Mouse (Mus musculus) layer of hippocampus, adult 18-20 months (tissue): Measurements from ENCODE around the gene Zmym6. TPM values are rescaled to one million over a fixed set of nuclear protein-coding genes. Genes with fewer than 3 reads are reported as not detected.
"Not testable (repeated sequence)": the region's sequence is repeated elsewhere in the genome, so short reads cannot be mapped to it uniquely, and the experiment has no call there.

Experiments used
- DNase-seq, 2 experiments: peaks; one replicate each; pipeline ENCODE4 v3.0.0; 2022; ENCODE audit warnings: low spot score in 2 of 2
- long read RNA-seq: library from polyadenylated mRNA; stranded (forward); transcript quantifications from one replicate; pipeline ENCODE4 v2.0.0, GENCODE M21; 2021
- total RNA-seq, 2 experiments: library from RNA; stranded (reverse); gene quantifications; 2 replicates each; pipeline ENCODE4 v1.2.3; 2021

Zmym6 gene
- total RNA-seq = 10 to 100 TPM; 35.7 to 37.7 TPM
- long read RNA-seq, full-length matches to known transcripts = 2 of 30 reads
- long read RNA-seq, partial matches to known transcripts = 18 of 30 reads
- long read RNA-seq, other reads (novel, unspliced or antisense) = 10 of 30 reads

DNA sequence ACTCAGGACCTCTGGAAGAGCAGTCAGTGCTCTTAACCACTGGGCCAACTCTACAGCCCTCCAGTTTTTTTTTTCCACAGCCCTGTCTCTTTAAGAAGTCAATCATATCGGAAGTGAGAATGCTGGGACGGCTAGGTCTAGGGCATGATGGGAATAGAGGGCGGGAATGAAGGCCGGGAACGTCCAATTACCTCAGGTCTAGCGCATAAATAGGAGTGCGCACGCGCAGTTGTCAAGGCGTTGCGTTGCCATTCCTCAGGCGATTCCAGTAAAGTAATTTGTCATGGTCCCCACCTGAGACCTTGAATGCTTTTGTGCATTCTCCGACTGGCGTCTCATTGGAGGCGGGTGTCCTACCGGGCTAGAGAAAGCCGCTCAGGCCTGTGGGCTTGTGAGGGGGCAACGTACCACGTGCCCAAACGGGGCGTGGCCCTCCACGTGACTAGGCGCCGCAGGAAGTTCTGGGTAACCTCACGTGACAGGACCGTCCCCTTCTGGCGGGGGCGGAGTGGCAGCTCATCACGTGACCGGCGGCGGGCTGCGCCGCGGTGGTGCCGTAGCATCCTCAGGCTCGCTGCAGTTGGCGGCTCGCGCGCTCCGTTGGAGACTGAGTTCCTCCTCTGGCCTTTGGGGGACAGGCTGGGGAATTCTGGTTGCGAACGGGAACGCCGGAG, at the start of gene Zmym6:
Gene Zmym6 (plus strand): TSS at position 509 of the 674 bp plus-strand sequence.
- peak; percentile 94 to 97 for DNase-seq

DNA sequence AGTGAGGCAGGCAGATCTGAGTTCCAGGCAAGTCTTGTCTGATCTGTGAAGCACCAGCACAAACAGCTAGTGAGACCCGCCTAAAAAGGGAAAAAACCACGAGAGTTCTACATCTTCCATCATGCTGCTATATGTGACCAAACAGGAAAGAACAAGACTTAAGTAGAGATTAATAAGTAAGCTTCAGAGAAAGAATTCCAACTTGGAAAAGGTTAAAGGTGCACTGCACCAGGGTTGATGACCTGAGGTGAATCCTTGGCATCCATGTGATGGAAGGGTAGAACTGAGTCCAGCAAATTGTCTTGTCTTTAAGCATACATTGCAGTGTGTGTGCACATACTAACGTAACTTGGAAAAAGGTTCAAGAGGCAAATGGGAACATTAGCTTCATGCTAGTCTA, 40.0 kb upstream of the Zmym6 start:
- DNase-seq = no peak

DNA sequence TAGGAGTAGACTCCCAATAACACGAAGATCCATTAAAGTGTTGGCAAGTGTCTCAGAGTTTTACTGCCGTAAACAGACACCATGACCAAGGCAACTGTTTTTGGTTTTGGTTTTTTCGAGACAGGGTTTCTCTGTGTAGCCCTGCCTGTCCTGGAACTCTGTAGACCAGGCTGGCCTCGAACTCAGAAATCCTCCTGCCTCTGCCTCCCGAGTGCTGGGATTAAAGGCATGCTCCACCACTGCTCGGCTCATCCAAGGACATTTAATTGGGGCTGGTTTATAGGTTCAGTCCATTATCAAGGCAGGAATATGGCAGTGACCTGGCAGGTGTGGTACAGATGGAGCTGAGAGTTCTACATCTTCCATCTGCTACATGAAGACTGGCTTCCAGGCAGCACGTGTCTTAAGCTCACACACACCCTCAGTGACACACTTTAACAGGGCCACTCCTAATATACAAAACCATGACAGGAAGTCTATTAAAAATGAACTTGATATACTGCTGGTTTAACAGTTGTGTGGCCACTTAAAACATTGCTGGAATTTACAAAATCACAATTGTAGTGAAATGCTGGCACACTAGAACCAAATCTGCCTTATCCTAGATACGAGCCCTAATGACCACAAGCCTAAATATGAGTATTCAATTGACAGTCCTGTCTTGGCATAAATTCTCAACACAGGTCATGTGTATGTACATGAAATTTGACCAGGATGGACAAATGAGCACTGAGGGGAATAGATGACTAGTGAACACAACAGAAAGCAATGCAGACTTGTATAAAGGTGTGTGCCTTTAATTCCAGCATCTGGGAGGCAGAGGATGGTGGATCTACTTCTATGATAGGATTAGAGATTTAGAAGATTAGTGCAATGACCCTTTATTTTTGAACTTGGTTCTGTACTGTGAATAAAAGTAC, 39.0 kb upstream of the Zmym6 start:
- no peak for DNase-seq

DNA sequence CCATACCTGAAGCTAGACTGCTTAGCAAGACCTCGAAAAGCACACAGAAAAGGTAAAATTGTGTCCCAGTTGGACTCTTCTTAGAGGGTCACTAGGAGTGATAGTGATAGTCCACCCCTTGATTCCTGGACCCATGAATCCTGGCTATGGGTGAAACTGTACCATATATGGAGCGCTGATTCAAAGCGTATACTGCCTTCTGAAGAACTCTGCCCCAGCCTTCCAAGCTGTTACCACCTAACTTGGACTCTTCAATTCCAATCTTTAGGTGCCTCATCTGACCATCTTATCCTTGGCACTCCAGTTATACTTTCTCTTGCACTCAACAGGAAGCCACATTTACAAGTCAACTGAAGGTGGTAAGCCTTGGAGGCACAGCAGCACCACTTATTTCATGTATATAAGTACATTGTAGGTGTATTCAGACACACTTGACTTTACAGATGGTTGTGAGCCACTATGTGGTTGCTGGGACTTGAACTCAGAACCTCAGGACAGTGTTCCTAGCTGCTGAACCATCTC, 38.3 kb upstream of the Zmym6 start:
- no peak for DNase-seq

DNA sequence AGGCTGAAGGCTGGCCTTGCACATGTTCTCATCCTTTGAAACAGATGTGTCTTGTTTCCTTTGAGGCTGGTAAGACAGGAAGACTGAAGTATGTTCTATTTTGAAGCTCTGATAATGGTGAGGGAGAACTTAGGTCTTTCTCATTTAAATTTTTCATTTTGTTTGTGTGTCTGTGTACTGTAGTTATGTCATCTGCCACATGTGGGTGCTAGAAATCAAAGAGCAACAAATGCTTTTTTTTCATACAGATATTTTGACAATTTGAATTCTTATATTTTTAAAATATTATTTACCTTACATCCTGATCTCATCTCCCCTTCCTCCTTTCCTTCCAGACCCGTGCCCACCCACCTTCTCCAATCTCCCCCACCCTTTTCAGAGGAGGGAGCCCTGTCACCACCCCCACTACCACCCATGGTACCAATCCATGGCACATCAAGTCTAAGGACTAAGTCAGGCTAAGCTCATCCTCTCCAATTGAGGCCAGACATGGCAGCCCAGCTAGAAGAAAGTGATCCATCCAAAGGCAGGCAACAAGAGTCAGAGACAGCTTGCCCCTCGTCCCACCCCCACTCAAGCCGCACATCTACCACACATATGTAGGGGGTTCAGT, 37.2 kb upstream of the Zmym6 start:
- no peak for DNase-seq

DNA sequence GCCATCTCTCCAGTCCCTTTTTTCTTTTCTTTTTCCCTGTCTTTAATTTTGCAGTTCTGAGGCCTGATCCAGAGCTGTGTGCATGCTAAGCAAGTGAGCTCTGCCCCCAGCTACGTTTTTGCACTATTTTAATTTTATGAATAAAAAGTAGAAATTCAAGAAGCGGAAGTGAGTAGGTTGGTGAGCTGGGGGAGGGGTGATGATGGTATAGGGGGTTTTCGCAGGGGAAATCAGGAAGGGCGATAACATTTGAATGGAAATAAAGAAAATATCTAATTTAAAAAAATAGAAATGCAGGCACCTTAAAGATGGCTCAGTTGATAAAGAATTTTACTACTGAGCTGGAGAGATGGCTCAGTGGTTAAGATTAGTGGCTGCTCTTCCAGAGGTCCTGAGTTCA, 33.6 kb upstream of the Zmym6 start:
- no peak for DNase-seq

DNA sequence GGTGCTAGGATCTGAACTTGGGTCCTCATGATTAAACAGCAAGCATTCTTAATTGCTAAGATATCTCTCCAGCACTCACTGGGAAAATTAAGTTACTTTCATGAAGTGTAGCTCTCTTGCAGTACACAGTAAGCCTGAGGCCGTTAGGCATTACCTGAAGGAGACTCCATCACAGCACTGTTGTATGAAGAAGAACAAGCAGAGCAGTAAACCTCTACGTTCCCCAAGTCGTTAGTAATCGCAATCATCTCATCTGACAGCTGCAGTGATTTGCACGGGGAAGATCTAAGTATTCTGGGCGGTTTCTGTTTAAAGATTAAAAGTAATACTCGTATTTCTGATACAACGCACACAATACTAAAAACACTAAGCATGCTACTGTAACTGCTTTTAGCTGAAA, 26.1 kb upstream of the Zmym6 start:
- no peak for DNase-seq

DNA sequence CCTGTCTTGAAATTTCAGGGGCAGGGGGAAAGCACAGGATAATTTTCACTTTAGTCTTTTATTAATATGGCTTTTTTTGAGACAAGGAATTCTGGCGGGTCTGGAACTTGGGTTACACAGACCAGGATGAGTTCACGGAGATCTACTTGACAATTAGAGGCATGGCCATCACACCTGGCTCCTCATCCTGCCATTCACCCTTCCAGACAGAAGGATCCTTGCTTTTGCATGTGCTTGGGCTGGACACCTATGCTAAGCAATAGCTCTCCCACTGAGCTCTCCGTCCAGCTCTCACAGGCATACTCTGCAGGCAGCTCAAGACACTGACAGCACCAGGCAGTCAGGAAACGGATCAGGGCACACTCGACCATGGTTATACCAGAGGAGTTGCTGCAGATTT, 24.1 kb upstream of the Zmym6 start:
- DNase-seq = no peak

DNA sequence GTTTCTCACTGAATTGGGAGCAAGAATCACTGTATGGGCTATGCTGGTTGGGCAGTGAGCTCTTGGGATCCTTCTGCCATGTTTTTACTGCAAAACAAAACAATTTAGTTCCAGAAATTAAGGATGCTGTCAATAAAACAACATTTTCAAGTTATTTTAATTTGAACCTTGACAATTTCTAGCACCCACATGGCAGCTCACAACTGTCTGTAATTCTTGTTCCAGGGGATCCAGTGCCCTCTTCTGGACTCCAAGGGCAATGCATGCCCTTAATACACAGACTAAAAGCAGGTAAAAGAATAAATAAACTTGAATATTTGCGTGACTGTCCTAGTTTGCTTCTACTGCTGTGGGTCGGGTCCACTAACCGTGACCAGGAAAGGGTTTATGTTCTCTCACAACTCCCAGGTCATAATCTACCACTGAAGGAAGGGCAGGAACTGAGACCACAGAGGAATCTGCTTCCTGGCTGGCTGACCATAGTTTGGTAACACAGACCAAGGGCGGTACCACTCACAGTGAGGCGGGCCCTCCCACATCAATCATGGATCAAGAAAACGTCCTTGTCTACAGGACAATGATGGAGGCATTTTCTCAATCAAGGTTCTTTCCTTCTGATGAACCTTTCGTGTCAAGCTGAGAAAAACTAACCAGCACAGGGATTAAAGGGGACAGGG, 22.5 kb upstream of the Zmym6 start:
- no peak for DNase-seq

DNA sequence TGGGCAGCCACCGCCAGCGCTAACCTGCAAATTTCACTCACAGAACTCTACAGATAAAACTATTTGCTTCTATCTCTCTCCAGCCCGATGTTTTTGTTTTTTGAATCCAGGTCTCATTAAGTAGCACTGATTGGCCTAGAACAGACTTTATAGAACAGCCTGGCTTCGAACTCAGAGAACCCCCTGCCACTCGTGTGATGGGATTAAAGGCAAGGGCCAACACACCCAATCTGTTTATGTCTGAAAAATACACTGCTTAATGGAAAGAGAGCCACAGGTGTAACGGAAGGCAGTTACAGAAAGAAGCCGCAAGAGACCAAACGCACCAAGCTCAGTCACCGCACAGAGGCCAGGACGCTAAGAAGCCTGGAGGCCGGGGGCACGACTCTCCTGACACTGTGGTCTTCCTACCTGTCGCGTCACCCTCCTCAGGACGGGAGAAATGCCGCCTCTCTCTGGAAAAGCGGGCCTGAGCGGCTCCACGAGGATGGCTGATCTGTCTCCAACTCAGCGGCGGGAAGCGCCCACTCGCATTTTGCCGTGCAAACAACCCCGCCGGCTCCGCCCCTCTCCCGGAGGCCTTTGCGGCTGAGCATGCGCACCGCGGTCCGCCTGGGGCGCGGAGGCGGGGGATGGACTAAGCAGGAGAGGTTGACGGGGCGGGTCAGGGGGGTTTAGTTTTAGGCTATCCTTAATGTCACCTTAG, 16.4 kb upstream of the Zmym6 start, which contains the start of gene Zmym1:
Gene Zmym1 (minus strand): TSS at position 568 of the 706 bp plus-strand sequence.
- DNase-seq = peak; percentile 87 to 90

DNA sequence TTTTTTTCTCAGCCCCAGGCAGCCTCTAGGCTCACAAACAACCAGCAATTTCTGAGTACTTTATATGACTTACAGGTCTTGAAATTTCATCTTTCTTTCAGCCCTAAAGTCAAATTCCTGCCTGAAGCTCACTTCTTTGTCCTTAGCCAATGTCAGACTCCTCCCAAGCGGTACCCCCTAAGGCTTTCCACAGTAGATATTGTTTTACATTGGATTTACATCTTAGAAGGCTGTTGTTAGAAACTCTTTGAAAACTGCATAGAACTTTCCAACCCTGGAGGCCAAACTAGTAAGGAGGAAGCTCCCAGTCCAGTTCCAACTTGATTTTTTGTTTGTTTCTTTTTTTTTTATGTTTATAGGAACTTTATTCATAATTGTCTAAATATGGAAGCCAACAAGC, 13.1 kb upstream of the Zmym6 start:
- DNase-seq = no peak

DNA sequence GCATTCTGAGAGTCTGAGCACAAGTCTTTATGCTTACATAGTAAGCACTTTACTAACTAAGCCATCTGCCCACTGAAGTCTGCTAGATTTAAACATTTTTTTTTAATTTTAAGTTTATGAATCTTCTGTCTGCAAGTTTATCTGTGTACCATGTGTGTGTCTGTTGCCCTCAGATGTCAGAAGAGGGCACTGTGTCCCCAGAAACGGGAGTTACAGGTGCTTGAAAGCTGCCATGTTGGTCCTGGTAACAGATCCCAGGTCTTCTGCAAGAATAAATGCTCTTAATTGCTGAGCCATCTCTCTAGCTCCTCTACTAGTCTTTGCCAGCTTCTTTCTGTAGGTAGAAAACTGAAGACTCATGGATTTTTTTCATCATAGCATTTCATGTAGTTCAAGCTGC, 2.3 kb upstream of the Zmym6 start:
- DNase-seq = no peak

DNA sequence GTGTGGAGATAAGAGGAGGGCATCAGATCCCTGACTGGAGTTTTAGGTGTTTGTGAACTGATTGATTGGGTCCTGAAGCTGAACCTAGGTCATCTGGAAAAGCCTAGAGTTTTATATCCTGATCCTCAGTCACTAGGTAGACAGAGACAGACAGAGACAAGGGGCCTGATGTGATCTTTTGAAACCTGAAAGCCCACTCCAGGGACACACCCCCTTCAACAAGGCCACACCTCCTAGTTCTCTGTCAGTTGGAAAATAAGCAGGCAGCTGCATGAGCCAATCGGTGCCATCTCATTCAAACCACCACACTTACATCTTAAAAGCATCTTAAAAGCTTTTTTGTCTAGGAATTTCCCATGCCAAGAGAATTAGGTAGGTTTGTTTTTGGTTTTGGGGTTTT, 3.6 kb downstream of the Zmym6 start:
- no peak for DNase-seq

DNA sequence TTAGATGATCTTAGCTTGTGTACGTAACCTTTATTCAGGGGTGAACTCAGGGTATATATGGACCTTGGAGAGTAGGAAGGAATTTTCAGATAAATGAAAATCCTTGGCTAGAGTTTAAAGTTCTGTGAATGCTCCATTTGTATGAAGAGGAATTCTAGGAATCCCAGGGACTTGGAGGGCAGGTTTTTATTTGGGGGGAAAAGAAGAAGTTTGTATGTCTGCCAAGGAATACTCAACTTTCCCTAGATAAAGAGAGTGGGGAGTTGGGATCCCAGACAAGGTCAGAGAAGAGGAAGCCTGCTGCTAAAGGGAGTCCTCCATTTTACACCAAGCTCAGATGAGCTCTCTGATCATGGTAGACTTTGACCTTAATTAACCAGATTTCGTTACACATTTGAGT, 5.9 kb downstream of the Zmym6 start:
- no peak for DNase-seq

DNA sequence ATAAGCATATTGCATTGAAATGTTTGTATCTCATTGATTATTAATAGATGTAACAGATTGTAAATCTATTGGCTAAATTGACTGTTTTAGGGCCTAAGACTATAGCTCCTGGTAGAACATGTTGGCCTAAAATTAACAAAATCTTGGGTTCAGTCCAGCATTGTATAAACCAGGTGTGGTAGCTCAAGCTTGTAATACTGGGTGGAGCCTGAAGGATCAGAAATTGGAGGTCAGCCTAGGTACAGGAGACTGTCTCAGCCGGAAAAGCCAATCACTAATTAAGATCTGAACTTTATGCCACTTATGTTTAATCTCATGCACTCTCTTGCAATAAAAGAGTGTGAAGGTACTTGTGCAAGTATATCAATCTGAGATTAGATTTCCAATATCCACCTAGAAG, 8.6 kb downstream of the Zmym6 start:
- no peak for DNase-seq

DNA sequence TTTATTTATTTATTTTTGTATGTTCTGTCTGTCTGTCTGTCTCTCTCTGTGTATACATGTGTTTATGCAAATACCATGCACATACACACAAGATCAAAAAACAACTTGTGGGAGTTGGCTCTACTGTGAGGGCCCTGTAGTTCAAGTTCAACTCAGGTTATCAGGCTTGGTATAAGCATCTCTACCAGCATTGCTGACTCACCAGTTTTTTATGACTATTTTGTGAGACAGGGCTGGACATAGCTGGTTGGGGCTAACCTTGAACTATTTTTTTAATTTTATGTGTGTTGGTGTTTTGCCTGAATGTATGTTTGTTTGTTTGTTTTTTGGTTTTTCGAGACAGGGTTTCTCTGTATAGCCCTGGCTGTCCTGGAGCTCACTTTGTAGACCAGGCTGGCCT, 14.0 kb downstream of the Zmym6 start:
- no peak for DNase-seq

DNA sequence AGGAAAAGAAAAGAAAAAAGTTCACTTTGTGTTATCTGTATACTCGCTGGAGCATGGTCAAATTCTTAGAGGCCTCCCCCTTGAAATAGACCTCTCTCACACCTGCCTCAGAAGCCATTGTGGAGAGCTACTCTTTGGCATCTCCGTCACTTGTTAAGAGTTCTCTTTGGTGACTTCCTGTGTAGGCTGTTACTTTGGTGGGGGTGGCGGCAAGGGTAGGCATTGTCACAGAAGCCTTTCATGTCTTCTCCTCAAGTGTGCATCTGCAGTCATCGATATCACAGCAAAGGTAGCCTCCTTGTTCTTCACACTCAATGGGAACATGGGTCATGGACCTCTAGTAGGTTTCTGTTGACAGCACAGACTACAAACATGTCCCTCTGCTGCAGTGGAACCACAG, 17.9 kb downstream of the Zmym6 start:
- no peak for DNase-seq

DNA sequence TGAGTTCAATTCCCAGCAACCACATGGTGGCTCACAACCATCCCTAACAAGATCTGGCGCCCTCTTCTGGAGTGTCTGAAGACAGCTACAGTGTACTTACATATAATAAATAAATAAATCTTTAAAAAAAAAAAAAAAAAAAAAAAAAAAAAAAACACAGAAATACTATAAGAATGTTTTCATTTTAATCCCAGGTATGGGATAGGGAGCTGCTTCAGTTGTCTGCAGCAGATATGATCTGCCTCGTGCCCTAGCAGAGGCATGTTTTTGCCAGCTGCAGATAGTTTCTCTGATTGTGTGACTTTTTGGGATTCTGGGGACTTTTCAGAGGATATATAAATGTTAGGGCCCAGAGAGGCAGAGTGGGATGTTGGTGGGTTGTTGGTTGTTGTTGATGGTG, 22.4 kb downstream of the Zmym6 start:
- DNase-seq = not testable (repeated sequence)

DNA sequence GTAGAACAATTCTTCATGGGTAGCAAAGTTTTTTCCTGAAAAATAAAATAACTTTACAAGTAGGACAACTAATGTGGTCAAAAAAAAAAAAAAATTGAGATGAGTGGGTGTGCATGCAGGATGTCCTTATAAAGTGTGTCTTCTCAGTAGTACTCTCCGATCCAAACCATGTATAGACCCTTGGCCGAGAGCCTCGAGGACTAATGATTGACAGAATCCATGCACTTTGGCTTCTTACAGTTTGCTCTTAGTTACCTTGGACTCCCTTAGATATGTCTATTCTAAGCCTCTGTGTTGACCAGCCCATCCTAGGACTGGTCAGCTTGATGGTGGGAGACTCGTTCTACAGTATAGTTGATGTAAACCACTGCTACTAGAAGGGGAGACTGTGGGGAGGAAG, 30.4 kb downstream of the Zmym6 start:
- no peak for DNase-seq

DNA sequence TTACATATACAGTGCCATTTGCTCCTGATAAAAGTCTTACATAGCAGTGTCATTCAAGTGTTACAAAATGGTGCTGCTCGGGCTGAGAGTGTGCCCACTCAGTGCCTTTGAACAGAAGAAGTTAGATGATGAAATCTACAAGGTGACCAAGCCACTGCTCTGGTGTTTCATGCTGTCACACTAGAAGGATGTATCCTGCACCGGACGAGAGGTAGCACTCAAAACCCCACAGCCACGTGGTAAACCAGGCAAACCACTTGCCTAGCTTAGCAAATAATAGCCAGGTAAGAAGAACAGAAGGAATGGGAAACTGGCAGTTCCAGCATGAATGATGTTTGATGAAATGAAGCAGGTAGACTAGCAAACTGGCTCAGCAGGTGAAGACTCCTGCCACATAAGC, 33.4 kb downstream of the Zmym6 start:
- DNase-seq = no peak
